Mouse (Mus musculus): ENCODE measurements at regions not wholly inside any gene's neighbourhood (a gene's known extent, or its start where the extent isn't known, plus 50 kb on each side); places are given as distances from the start of the nearest gene placed in this dataset.

DNA sequence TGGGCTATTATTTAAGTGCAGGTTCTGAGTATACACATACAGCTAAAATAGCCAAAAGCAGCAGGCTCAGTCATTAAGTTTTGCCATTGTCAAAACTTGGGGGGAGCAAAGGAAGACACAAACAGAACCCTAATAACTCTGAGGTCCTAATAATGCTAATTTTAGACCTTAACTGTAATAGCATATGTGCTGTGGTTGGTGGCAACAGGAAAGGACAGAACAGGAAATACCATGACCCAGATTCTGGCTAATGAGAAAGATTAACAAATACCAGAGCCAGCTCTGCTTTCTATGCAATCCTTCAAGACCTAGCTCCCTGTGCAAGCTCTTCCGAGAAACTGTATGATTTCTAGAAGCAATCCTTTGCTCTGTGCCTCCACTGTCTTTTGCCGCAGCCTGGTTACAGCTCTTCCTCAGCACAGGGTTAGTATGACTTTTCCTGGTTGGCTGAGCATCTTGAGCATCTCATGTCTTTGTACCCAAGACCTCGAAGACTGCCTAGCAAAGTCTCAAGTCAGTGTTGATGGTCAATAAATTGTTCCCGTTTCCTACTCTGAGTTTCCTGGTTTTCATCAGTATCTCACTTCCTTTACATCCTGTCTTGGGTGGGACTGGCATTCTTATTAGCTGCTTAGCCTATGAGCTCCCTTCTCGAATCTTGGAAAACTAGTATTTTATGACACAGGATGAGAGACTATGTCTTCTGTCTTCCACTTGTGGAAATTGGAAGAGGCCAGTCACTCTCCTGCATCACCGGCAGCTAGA lies 49.9 kb upstream of the Eed start:
- no peak for DNase-seq (ENCODE audit: low spot score in 2 of 2)

DNA sequence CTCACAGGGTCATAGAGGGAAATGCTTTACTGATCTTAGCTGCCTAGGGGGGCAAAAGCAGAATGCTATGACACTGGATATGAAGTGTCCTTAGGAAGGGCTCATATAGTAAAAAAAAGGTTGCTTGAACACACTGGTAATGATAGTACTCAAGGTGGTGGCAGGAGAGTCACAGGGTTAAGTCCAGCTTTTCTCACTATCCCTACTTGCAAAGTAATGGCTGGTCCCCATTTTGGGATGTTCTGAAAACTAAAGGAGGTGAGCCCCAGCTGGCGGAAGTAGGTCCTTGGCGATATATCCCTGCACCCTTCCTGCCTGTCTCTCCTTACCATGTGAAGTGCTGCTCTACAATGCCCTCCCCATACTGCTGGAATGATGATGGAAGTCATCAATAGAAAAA lies 52.3 kb upstream of the Eed start:
- no peak for DNase-seq (ENCODE audit: low spot score in 2 of 2)

DNA sequence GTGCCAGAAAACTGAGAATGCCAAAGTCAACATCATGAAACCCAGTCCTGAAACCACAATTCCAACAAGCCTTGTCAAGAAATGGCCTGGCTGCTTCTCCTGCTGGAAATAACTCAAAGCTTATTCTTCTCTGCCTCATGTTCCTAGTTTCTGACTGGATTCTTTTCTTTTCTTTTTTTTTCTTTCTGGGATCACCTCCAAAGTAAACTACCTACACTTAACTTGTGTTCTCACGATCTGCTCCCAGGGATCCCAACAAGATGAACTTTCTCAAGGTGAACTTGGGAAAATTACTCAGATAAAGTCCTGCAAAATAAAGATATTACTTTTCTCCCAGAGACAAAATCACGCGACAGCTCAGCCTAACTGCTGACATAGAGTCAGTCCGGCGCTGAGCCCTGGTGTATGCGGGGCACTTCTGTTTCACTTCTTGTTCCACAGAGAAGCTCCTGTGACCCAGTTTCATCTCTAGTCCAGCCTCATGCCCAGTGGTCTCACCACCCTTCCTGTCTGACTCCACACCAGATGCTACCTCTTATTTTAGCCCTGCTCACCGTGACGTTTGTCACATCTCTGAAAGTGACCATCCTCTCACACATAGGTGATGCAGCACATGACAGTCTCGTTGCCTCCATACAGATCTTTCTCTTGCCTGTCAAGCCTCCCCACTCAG lies 53.0 kb upstream of the Eed start:
- no peak for DNase-seq (ENCODE audit: low spot score in 2 of 2)

DNA sequence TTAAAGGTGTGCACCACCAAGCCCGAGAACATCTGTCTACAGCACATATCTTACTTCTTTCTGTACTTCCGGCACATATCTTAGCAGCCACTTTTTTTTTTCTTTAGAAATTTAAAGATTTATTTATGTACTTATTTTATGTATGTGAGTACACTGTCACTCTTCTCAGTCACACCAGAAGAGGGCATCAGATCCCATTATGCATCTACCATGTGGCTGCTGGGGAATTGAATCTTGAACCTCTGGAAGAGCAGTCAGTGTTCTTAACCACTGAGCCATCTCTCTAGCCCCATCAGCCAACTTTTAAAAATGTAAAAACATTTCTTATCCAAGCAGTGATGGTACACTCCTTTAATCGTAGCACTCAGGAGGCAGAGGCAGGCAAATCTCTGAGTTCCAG lies 53.7 kb upstream of the Eed start:
- DNase-seq (ENCODE audit: low spot score in 2 of 2): no peak

DNA sequence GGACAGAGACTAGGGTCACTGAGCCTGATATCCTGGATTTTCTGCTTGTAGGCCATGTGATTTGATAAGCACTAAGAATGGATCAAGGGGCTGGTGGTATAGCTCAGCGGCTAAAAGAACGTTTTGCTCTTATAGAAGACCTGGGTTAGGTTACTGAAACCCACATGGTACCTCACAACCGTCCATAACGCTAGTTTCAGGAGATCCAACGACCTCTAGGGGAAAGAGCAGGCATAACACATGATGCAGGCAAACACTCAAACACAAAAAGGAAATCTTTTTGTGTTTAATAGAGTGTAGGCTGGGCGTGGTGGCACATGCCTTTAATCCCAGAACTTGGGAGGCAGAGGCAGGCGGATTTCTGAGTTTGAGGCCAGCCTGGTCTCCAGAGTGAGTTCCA lies 54.6 kb upstream of the Eed start:
- no peak for DNase-seq (ENCODE audit: low spot score in 2 of 2)

DNA sequence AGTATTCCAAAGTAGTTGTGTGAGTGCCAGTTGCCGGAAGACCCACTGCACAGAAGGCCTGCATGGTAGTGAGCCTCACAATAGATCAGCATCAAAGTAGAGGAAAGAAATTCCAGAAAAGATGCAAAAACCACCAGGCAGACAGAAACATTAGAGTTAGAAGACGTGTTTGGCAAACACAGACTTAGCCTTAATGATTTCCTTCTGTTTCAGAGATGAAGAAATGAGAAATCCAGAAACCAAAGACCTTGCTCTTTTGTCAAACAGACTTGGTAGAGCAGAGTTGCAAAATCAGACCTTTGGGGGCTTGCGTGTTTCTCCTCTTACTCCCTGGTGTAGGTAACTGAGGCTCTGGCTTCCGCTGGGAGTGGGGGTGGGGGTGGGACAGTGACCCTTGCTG lies 57.0 kb upstream of the Eed start:
- DNase-seq (ENCODE audit: low spot score in 2 of 2): no peak

DNA sequence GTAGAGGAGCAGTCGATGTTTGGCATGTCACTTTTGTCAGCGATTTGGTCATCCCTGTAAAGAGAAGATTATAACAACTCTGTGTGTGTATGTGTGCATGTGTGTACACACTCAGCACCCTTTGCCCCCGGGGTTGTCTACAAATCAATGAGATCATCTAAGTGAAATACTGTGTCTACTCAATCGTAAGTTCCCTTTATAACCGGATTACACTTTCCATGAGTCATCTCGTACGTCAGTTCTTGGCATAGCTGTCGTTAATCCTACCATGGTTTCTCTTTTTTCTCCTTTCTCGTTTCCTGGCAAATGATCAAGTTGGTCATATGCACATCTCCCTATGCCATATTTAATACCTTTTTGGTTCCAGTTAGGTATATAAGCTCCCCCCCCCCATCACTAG lies 58.7 kb upstream of the Eed start:
- no peak for DNase-seq (ENCODE audit: low spot score in 2 of 2)

DNA sequence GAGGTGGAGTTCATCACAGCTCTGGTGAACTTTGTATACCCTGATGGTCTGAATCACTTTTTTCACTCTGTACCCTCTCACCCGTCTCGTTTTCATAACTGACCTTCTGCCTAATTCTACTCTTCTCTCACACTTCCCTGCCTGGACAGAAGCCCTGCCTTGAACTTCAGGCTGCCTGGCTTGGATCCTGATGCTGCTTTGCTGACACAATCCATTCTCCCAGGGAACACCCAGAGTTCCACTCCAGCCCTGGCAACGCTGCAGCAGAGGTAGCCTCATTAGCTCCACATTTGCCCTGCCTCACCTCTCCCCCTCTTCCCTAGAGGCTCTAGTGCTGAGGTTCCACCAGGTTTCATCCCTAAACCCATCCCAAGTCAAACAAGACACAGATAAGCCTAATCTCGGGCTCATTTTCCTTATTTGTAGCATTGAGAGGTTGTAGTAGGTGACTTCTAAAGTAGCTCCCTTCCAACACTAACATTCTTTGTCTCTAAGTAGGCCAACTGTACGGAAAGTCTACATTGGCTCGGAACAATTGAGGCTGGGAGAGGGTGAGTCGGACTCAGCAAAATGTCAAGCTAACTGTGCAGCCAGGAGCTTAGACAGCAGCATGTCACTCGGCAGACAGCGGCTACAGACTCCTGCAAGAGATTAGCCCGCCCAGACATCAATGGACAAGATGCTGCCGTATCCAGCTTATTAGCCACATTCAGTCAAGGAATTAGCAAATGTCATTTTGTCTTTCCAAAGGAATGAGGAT lies 60.0 kb upstream of the Eed start:
- peak in 1 of 2 experiments; percentile 59 for DNase-seq (ENCODE audit: low spot score in 2 of 2)

DNA sequence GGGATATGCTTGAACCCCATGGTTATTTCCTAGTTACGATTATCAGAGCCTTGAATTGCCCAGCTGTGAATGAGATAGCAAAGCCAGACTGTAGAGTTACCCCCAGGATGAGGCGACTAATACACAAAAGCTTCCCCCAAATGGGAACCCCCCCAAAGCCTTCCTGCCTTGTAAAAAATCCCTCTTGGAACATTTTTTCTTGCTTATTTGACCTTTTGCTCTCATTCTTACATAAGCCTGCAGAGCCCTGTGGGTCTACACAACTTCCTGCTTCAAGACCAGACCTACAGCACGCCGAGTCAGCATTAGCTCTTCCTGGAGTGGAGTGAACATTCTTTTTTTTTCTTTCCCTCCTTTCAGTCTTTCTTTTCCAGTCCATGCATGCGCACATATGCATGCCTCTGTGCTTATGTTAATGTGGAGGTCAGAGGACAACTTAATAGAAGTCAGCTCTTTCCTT lies 60.8 kb upstream of the Eed start:
- no peak for DNase-seq (ENCODE audit: low spot score in 2 of 2)

DNA sequence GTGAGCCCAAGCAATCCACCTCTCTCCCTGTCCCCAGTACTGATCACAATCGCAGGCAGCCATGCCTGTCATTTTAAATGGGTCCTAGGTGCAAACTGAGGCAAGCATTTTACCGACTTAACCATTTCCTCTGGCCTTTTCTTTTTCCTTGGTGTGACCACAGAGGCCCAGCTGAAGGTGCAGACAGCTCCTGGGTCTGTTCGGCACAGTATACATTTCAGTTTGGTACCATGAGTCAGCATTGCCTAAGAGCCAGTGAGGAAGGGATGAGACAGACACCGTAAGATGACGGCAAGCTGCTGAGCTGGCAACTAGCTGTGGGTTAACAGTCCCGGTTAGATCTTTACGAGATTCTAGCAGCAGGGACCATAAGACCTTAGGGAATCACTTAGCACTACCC lies 61.6 kb upstream of the Eed start:
- DNase-seq (ENCODE audit: low spot score in 2 of 2): no peak

DNA sequence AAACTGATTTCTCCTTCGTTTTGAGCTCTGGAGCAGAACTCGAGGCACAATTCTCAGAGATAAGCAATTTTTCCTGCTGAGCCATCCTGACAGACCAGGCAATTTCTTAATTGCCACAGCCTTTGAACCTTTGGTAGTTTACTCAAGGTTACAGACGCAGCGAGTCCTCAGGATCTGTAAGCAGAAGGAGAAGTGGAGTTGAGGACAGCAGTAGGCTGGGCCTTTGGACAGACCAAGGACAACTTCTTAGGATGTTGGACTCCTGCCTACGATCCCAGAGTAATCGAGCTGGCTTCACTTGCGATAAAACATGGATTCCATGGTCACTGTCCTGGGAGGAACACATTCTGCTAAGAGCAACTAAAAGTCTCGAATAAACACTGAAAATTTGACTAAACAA lies 62.7 kb upstream of the Eed start:
- DNase-seq (ENCODE audit: low spot score in 2 of 2): no peak

DNA sequence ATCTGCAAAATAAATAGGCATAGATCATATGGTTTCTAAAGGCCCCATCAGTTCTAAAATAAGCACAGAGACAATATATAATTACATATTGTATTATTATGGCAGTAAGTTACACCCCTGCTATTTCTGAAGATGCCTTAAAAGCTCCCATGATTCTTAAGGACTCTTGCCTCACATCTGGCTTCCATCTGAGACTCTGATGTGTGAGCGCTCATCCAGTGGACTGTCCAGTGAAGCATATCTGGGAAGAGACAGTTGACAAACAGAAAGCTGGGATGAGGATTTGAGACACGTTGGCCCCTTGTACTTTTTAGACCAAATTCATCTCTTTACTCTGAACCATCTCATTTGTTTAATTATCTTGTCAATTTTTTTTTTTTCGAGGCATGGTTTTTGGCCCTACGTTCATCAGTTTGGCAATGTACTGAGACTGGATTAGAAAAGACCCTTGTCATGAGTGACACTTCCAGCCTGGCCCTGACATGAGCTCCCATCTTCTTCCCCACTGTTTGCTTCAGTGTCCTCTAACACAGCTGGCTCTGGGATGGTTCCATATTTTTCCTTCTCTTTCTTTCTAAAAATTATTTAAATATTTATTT lies 63.4 kb upstream of the Eed start:
- DNase-seq (ENCODE audit: low spot score in 2 of 2): no peak

DNA sequence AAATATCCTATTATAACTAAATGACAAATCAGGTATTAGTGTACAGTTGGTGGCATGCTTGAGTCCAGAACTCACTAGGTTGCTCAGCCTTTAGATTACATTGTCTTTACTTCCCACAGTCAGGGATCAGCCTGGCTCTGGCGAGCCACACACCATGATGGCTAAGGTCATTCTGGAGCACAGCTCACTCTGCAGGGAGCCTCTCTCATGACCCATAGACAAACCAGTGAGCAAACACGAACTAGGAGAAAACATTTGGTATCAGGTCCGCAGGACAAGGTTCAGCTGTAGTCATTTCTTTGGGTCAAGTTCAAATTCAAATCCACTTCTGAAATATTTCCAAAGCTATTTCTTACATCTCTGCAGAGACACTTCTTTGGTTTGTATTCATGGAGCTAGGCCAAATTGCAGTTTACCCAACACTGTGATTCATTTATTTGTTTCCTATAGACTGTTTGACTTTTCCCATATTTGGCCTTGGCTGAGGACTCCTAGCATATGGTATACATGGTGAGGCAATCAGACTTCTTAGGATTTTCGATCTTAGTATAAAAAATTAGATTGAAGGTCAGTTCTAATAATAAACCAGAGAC lies 64.5 kb upstream of the Eed start:
- no peak for DNase-seq (ENCODE audit: low spot score in 2 of 2)

DNA sequence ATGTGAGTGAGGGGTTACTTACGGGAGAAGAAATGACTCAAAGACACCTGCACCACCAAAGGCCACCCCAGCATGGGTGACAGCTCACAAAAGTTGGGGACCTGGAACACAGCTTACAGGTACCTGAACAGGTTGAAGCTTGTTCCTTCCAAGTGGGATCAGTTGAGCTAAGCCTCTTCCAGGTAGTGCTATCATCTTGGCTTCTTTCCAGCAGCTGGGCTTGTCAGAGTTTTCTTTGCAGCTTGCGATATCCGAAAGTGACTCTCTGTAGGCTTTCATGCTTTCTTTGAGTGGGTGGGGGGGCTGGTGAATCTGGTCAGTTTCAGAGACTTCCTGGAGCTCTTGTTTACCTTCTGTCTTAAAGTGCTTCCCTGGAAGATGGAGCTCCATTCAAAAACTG lies 65.4 kb upstream of the Eed start:
- no peak for DNase-seq (ENCODE audit: low spot score in 2 of 2)

DNA sequence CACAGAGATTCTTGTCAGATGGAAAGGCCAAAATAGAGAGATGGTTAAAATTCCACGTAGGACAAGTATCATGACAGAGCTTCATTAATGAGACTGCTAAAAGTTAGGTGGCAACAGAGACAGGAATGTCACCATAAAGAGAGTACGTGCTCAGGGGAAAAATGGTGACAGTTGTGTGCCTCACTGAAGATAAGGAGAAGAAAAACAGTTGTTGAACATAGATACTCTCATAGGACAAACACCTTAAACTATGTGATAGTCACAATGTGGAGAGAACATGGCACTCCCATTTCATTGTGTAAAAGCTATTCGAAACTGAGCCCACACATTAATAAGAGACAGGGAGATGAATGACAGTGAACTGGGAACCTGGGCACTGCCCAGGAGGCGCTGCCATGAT lies 66.1 kb upstream of the Eed start:
- no peak for DNase-seq (ENCODE audit: low spot score in 2 of 2)

DNA sequence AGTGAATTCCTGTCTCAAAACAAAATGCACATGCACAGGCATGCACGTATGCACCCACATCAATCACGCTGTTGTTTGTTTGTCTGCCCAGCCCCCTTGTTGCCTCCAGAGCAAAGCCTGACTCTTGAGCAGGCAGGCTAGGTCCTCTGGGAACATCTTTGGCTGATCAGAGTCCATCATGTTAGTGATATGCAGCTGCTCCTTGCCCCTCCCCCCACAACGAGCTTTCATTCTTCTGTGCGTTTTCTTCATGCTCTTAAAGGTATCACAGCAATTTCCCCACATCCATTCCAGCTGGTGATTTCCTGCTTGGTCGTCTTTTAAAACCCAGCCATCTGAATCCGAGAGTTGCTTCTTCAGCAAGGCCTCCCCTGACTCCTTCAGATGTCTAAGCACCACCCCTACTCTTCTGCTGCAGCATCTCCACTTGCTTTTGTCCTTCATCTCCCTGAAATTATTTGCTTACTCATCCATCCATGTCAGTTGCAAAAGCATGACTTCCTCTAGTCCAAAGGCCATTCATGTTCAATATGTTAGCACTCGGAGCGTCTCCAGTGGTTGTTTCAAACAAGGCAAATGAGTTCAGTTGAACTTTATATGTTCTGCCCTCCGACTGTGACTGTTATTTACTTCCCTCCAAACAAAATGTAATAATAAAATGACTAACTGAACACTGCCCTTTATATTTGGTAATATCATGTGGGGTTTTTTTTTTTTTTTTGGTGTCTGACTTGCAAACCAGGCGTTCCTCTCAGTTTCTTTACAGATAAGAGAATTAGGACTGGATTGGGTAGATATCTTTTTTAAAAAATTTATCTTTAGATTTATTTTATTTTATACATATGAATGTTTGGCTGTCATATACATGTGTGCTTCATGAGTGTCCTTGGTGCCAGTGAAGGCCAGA lies 67.9 kb upstream of the Eed start:
- no peak for DNase-seq (ENCODE audit: low spot score in 2 of 2)

DNA sequence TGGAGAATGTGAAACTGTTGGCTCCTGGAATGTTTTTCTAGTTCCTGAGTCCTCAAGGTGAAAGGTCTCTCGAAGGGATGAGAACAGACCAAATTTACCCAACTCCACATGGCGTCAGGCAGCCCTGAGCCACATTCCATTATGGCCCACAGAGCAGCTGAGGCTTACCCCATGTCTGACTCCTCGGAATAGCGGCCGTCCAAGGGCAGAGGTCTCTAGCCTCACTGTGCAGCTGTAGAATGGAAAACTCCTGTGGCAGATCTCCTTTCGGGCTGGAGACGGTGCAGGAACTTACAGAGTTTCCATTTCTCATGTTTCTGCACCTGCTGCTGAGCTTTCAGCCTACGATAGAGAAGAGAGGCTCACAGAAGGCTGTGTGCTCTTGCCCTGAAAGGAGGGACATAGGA lies 69.1 kb upstream of the Eed start:
- DNase-seq (ENCODE audit: low spot score in 2 of 2): no peak

DNA sequence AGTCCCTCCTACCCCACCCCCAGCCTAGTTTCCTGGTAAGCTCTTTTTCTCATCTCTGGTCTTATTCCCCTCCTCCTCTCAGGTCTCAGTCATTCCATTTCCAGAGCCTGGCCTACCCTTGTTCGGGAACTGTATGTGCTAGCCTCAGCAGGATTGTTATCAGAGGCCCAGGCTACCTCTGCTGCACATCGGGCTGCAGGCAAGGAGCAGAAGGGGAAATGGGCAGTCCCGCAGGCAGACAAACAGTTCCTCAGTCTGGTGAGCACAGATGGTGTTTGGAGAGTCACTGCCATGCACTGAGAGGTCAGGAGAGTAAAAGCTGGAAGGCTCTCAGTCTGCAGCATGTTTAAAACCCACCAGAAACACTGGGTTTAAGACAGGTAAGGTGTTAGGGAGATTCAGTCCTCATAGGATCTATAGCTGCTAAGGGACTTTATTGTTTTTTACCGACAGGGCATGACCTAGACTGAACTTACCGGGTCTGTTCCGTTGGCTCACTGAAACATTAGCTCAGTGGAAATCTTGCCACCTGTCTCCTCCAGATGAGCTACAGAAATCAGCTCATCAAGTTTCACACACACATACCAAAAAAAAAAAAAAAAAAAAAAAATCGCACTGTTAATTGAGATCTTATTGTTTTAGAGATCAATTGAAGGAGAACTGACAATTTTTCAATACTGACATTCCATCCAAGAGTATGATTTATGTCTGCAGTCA lies 74.2 kb upstream of the Eed start:
- no peak for DNase-seq (ENCODE audit: low spot score in 2 of 2)

DNA sequence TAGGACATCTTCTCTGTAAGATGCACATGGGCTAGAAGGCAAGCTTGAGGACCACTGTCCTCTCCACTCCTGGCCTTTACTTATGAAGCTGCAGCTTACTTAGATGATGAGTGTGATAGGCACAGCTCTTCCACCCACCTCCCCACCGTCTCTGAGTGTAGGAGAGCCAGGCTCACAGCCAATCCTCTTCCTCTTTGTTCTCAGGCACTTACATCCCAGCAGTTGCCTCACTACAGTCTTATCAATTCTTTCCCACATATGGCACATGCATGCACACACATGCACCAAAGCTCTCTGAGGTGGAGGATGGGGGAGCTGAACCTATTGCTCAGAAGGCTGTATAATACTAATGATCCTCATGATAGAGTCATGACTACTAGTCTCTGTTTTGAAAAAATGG lies 72.1 kb upstream of the Picalm start:
- DNase-seq (ENCODE audit: low spot score in 2 of 2): no peak

DNA sequence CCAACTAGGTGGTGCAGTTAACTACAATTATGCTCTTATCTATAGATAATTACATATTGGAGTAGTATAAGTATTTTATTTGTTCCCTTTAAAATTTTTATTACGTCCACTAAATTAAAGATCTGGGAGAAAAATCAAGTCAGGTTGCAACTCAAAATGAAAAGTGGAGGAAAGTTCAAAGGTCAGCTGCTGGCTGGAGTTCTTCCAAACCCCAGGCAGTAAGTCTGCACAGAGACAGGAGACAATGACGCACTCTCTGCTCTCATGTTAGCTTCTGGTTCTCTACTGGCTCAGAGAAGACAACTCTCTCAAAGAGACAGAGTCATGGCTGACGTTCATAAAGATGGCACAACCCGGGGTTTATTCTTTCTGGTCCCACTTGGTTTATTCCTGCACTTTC lies 71.4 kb upstream of the Picalm start:
- DNase-seq (ENCODE audit: low spot score in 2 of 2): no peak

Measured in urinary bladder, adult 18-20 months (tissue).